Comparison of ENCODE assay signal across 8 mouse cellular contexts in genomic region chr10:77582285-77582618, GRCm38 (mm10). TPM values are rescaled to one million over a fixed set of nuclear protein-coding genes. Genes with fewer than 3 reads are reported as not detected.
DNase-seq lines count a peak whose midpoint lies in the region; ATAC-seq and TF ChIP-seq lines count a peak whose summit lies in the region.

No protein-coding gene starts in this region.

- no peaks in the 10 kb centered on the region for H3K9me3 ChIP-seq in embryonic facial prominence, embryonic 12.5 days
- no peaks in the 10 kb centered on the region for H3K9me3 ChIP-seq in intestine, postnatal 0 days (ENCODE audit: control insufficient read depth)
- H3K9me3 ChIP-seq in neural tube, embryonic 12.5 days, result no peaks in the 10 kb centered on the region

- peak overlapping the region; percentile 80 for H3K4me3 ChIP-seq in layer of hippocampus, adult 2 months
- peak overlapping the region; percentile 81 for H3K4me3 ChIP-seq in embryonic facial prominence, embryonic 12.5 days
- peak overlapping the region; percentile 78 for H3K4me3 ChIP-seq in intestine, postnatal 0 days (ENCODE audit: low read depth, low read length)
- peak overlapping the region; percentile 74 for H3K4me3 ChIP-seq in neural tube, embryonic 12.5 days

- peaks cover 23% of the 10 kb centered on the region for H3K4me1 ChIP-seq in embryonic facial prominence, embryonic 12.5 days
- peaks cover 13% of the 10 kb centered on the region for H3K4me1 ChIP-seq in intestine, postnatal 0 days (replicated peaks; ENCODE audit: control insufficient read depth, insufficient read depth, low read length)
- peaks cover 26% of the 10 kb centered on the region for H3K4me1 ChIP-seq in neural tube, embryonic 12.5 days

- H3K9ac ChIP-seq in embryonic facial prominence, embryonic 12.5 days, result peak overlapping the region; percentile 85
- peak overlapping the region; percentile 83 for H3K9ac ChIP-seq in intestine, postnatal 0 days (ENCODE audit: low read depth, low read length)
- H3K9ac ChIP-seq in neural tube, embryonic 12.5 days, result peak overlapping the region; percentile 86

- peak overlapping the region; percentile 77 for H3K4me2 ChIP-seq in embryonic facial prominence, embryonic 12.5 days (replicated peaks)
- peak overlapping the region; percentile 77 for H3K4me2 ChIP-seq in intestine, postnatal 0 days (replicated peaks; ENCODE audit: low read depth)
- H3K4me2 ChIP-seq in neural tube, embryonic 12.5 days (replicated peaks), result peak overlapping the region; percentile 85

- no peaks in the 10 kb centered on the region for H3K27me3 ChIP-seq in embryonic facial prominence, embryonic 12.5 days
- H3K27me3 ChIP-seq in intestine, postnatal 0 days (replicated peaks; ENCODE audit: control insufficient read depth, insufficient read depth, low read length), result no peaks in the 10 kb centered on the region
- no peaks in the 10 kb centered on the region for H3K27me3 ChIP-seq in neural tube, embryonic 12.5 days (replicated peaks)

- peaks cover 7% of the 10 kb centered on the region; the same call in 1 of the 2 replicates for H3K36me3 ChIP-seq in embryonic facial prominence, embryonic 12.5 days
- 0 out of 2 replicates have a peak, but pooled peaks cover under 1% of the 10 kb centered on the region for H3K36me3 ChIP-seq in intestine, postnatal 0 days (ENCODE audit: control insufficient read depth, insufficient read depth)
- peaks cover 1% of the 10 kb centered on the region for H3K36me3 ChIP-seq in neural tube, embryonic 12.5 days

- WGBS in embryonic facial prominence, embryonic 12.5 days, result 16% methylated on average over 8 of the region's 8 CpGs
- WGBS in intestine, postnatal 0 days, result 2% methylated on average over 8 of the region's 8 CpGs
- 9% methylated on average over 8 of the region's 8 CpGs for WGBS in neural tube, embryonic 12.5 days

- DNase-seq in layer of hippocampus, adult 2 months (ENCODE audit: low spot score in 2 of 2), result no peak
- DNase-seq in layer of hippocampus, adult 18-20 months (ENCODE audit: low spot score in 2 of 2), result no peak
- DNase-seq in layer of hippocampus, postnatal 10 days (ENCODE audit: low spot score in 2 of 2), result no peak
- DNase-seq in cerebellum, postnatal 14 days, result no peak
- DNase-seq in gastrocnemius, adult 8-10 months (ENCODE audit: low spot score in 2 of 2), result no peak

- no peak for ATAC-seq in embryonic facial prominence, embryonic 12.5 days (ENCODE audit: insufficient number of reproducible peaks, insufficient read depth, low FRiP score, low TSS enrichment)
- ATAC-seq in intestine, postnatal 0 days, result peak; percentile 36; the same call in 1 of the 2 replicates
- peak; percentile 48 for ATAC-seq in neural tube, embryonic 12.5 days (ENCODE audit: low FRiP score, low read depth)

- TF ChIP-seq CTCF in layer of hippocampus, adult 2 months (conservative IDR thresholded peaks at IDR 0.05), result no peak
- no peak for TF ChIP-seq CTCF in intestine, postnatal 0 days (IDR thresholded peaks at IDR 0.05; ENCODE audit: low read depth)

- H3K27ac ChIP-seq in layer of hippocampus, adult 2 months, result peak overlapping the region; percentile 97
- peak overlapping the region; percentile 90; the same call in 1 of the 2 replicates for H3K27ac ChIP-seq in embryonic facial prominence, embryonic 12.5 days
- peak overlapping the region; percentile 99 for H3K27ac ChIP-seq in intestine, postnatal 0 days (ENCODE audit: low read depth, low read length)
- no peak overlapping the region for H3K27ac ChIP-seq in neural tube, embryonic 12.5 days

RNA-seq across cellular contexts. Expression of gene Pttg1ip, which starts 0.7 kb away (rescaled TPM):
- 10 to 100 TPM; 76.9 to 77.5 TPM for total RNA-seq in layer of hippocampus, adult 2 months (2021)
- total RNA-seq in layer of hippocampus, adult 18-20 months (2021), result 10 to 100 TPM; 69.2 to 78.2 TPM
- 92.5 and 94.4 TPM in 2 replicates for polyA plus RNA-seq in embryonic facial prominence, embryonic 12.5 days (2016; fragmentation: Nextera tagmentation; extraction: Ambion mirVana)
- 200 and 201 TPM in 2 replicates for polyA plus RNA-seq in intestine, postnatal 0 days (2015; fragmentation: Nextera tagmentation; extraction: Ambion mirVana)
- polyA plus RNA-seq in neural tube, embryonic 12.5 days (2016; fragmentation: Nextera tagmentation; extraction: Ambion mirVana), result 67.8 and 71.1 TPM in 2 replicates
- total RNA-seq in layer of hippocampus, postnatal 10 days (2021), result 10 to 100 TPM; 71.6 to 82.0 TPM
- total RNA-seq in gastrocnemius, adult 8-10 months (2022), result 10 to 100 TPM; 15.4 to 30.1 (median 25.8) TPM

RNA-seq across cellular contexts. Expression of gene Sumo3, which starts 23.6 kb away (rescaled TPM):
- 100 to 1,000 TPM; 131 to 138 TPM for total RNA-seq in layer of hippocampus, adult 2 months (2021)
- 100 to 1,000 TPM; 144 to 147 TPM for total RNA-seq in layer of hippocampus, adult 18-20 months (2021)
- 385 and 391 TPM in 2 replicates for polyA plus RNA-seq in embryonic facial prominence, embryonic 12.5 days (2016; fragmentation: Nextera tagmentation; extraction: Ambion mirVana)
- polyA plus RNA-seq in intestine, postnatal 0 days (2015; fragmentation: Nextera tagmentation; extraction: Ambion mirVana), result 256 and 269 TPM in 2 replicates
- 288 and 299 TPM in 2 replicates for polyA plus RNA-seq in neural tube, embryonic 12.5 days (2016; fragmentation: Nextera tagmentation; extraction: Ambion mirVana)
- 100 to 1,000 TPM; 129 to 156 TPM for total RNA-seq in layer of hippocampus, postnatal 10 days (2021)
- total RNA-seq in gastrocnemius, adult 8-10 months (2022), result 10 to 100 TPM; 38.7 to 59.9 (median 41.6) TPM

RNA-seq across cellular contexts. Expression of gene Gm49325, which starts 23.7 kb away (rescaled TPM):
- 10 to 100 TPM; 18.3 to 27.0 TPM for total RNA-seq in layer of hippocampus, adult 2 months (2021)
- 10 to 100 TPM; 31.6 to 32.6 TPM for total RNA-seq in layer of hippocampus, adult 18-20 months (2021)
- 7.0 and 7.1 TPM in 2 replicates for polyA plus RNA-seq in embryonic facial prominence, embryonic 12.5 days (2016; fragmentation: Nextera tagmentation; extraction: Ambion mirVana)
- 18.9 TPM in 2 replicates for polyA plus RNA-seq in intestine, postnatal 0 days (2015; fragmentation: Nextera tagmentation; extraction: Ambion mirVana)
- 7.6 and 11.0 TPM in 2 replicates for polyA plus RNA-seq in neural tube, embryonic 12.5 days (2016; fragmentation: Nextera tagmentation; extraction: Ambion mirVana)
- 10 to 100 TPM; 17.9 to 34.8 TPM for total RNA-seq in layer of hippocampus, postnatal 10 days (2021)
- 10 to 100 TPM in 2 of 4 experiments, 1 to 10 TPM in 2; 5.7 to 18.3 (median 11.6) TPM for total RNA-seq in gastrocnemius, adult 8-10 months (2022)

RNA-seq across cellular contexts. Expression of gene Ube2g2, which starts 39.8 kb away (rescaled TPM):
- total RNA-seq in layer of hippocampus, adult 2 months (2021), result 10 to 100 TPM; 81.6 to 95.4 TPM
- total RNA-seq in layer of hippocampus, adult 18-20 months (2021), result 10 to 100 TPM; 84.7 to 86.9 TPM
- polyA plus RNA-seq in embryonic facial prominence, embryonic 12.5 days (2016; fragmentation: Nextera tagmentation; extraction: Ambion mirVana), result 76.7 and 81.7 TPM in 2 replicates
- 36.4 and 37.8 TPM in 2 replicates for polyA plus RNA-seq in intestine, postnatal 0 days (2015; fragmentation: Nextera tagmentation; extraction: Ambion mirVana)
- 90.9 and 93.7 TPM in 2 replicates for polyA plus RNA-seq in neural tube, embryonic 12.5 days (2016; fragmentation: Nextera tagmentation; extraction: Ambion mirVana)
- total RNA-seq in layer of hippocampus, postnatal 10 days (2021), result 10 to 100 TPM; 46.6 to 54.3 TPM
- 100 to 1,000 TPM in 2 of 4 experiments, 10 to 100 TPM in 2; 81.6 to 141 (median 104) TPM for total RNA-seq in gastrocnemius, adult 8-10 months (2022)

RNA-seq across cellular contexts. Expression of gene Itgb2, which starts 52.2 kb away (rescaled TPM):
- 1 to 10 TPM; 3.3 to 4.6 TPM for total RNA-seq in layer of hippocampus, adult 2 months (2021)
- total RNA-seq in layer of hippocampus, adult 18-20 months (2021), result 1 to 10 TPM; 3.6 to 4.5 TPM
- polyA plus RNA-seq in embryonic facial prominence, embryonic 12.5 days (2016; fragmentation: Nextera tagmentation; extraction: Ambion mirVana), result 0.81 and 1.3 TPM in 2 replicates
- 1.7 and 2.1 TPM in 2 replicates for polyA plus RNA-seq in intestine, postnatal 0 days (2015; fragmentation: Nextera tagmentation; extraction: Ambion mirVana)
- 1.3 and 1.4 TPM in 2 replicates for polyA plus RNA-seq in neural tube, embryonic 12.5 days (2016; fragmentation: Nextera tagmentation; extraction: Ambion mirVana)
- total RNA-seq in layer of hippocampus, postnatal 10 days (2021), result 1 to 10 TPM; 3.5 to 3.8 TPM
- under 1 TPM; 0.48 to 0.99 (median 0.88) TPM for total RNA-seq in gastrocnemius, adult 8-10 months (2022)
